In genomic region chr2:77472254-77472837, GRCm38 (mm10) we compare ENCODE assay signal across 16 mouse cellular contexts.
"Had no signal": no experiment of that assay in that cellular context is flagged by ENCODE, and none has a peak within 500 bp of the region (broad histone marks: within the 10 kb centered on the region; RNA-seq: fewer than 3 reads in every experiment).

No protein-coding gene starts in this region.

- H3K27me3 ChIP-seq: limb, embryonic 13.5 days; liver, embryonic 13.5 days; stomach, embryonic 15.5 days had no signal

- H3K9ac ChIP-seq: limb, embryonic 13.5 days; liver, embryonic 13.5 days; stomach, embryonic 15.5 days had no signal

- H3K9me3 ChIP-seq: stomach, embryonic 15.5 days had no signal

- H3K27ac ChIP-seq: limb, embryonic 10.5 days; limb, embryonic 13.5 days; liver, embryonic 13.5 days; stomach, embryonic 15.5 days had no signal

- H3K4me3 ChIP-seq: limb, embryonic 10.5 days; limb, embryonic 13.5 days; liver, embryonic 13.5 days; stomach, embryonic 15.5 days had no signal

- ATAC-seq: intestine, embryonic 16.5 days had no signal

- H3K4me1 ChIP-seq: limb, embryonic 10.5 days; limb, embryonic 13.5 days; liver, embryonic 13.5 days; stomach, embryonic 15.5 days had no signal

- H3K4me2 ChIP-seq: limb, embryonic 13.5 days; liver, embryonic 13.5 days; midbrain, embryonic 11.5 days; stomach, embryonic 15.5 days had no signal

- DNase-seq: kidney, adult 18-20 months; kidney, adult 9 months; kidney, postnatal 14 days; kidney, postnatal 4 days; liver, embryonic 13.5 days; lung, adult 2 months; lung, postnatal 14 days; lung, postnatal 4 days; midbrain, embryonic 14.5 days; spleen, adult 18-20 months; thymus, postnatal 25 days had no signal

- H3K36me3 ChIP-seq: limb, embryonic 10.5 days; limb, embryonic 13.5 days; stomach, embryonic 15.5 days had no signal
